Mouse (Mus musculus) MEL (cell line): ENCODE data around the gene Tnfaip6. TPM values are rescaled to one million over a fixed set of nuclear protein-coding genes. Genes with fewer than 3 reads are reported as not detected.

Experiments
- DNase-seq: peaks from one replicate; pipeline ENCODE4 v3.0.0; 2011; ENCODE audit warnings: low read depth, low spot score
- H3K27ac ChIP-seq: 2 replicates; pipeline ENCODE4 v1.5.1; 2012; ENCODE audit warnings: low read depth, mild to moderate bottlenecking, control low read depth, low read length, moderate library complexity; ENCODE audit not compliant: control insufficient read depth
- H3K27me3 ChIP-seq, 2 experiments: fragments of 150-350 bp in 1 of 2; sonication (generic) in 1 of 2; 2 replicates each; pipeline ENCODE4 v1.6.1; 2012; ENCODE audit warnings: low read length in 2 of 2, mild to moderate bottlenecking in 2 of 2, improper control_type of control experiment in 1 of 2, moderate library complexity in 1 of 2; ENCODE audit not compliant: insufficient read depth in 2 of 2, control insufficient read depth in 1 of 2
- H3K36me3 ChIP-seq, 2 experiments: 2 replicates each; pipeline ENCODE4 v1.6.1; 2012 to 2014; ENCODE audit warnings: low read length in 2 of 2, improper control_type of control experiment in 1 of 2, inconsistent platforms in 1 of 2, mild to moderate bottlenecking in 1 of 2; ENCODE audit not compliant: insufficient read depth in 2 of 2, control insufficient read depth in 1 of 2
- H3K4me1 ChIP-seq, 2 experiments: fragments of 150-350 bp in 1 of 2; sonication (generic) in 1 of 2; 2 replicates each; pipeline ENCODE4 v1.6.1; 2012; ENCODE audit warnings: low read length in 2 of 2, improper control_type of control experiment in 1 of 2, mild to moderate bottlenecking in 1 of 2; ENCODE audit not compliant: insufficient read depth in 2 of 2, control insufficient read depth in 1 of 2
- H3K4me3 ChIP-seq, 2 experiments: fragments of 150-350 bp in 1 of 2; sonication (generic) in 1 of 2; 2 replicates each; pipeline ENCODE4 v1.5.1; 2012; ENCODE audit warnings: low read depth in 2 of 2, low read length in 2 of 2, mild to moderate bottlenecking in 2 of 2, moderate library complexity in 2 of 2, control low read depth in 1 of 2, improper control_type of control experiment in 1 of 2; ENCODE audit not compliant: control insufficient read depth in 1 of 2, insufficient read depth in 1 of 2
- H3K79me2 ChIP-seq: 2 replicates; pipeline ENCODE4 v1.6.1; 2012; ENCODE audit warnings: mild to moderate bottlenecking, low read length, moderate library complexity; ENCODE audit not compliant: control insufficient read depth, poor library complexity, insufficient read depth
- H3K9ac ChIP-seq: 2 replicates; pipeline ENCODE4 v1.6.1; 2012; ENCODE audit warnings: low read depth, mild to moderate bottlenecking, control low read depth, low read length, moderate library complexity; ENCODE audit not compliant: control insufficient read depth, poor library complexity, severe bottlenecking
- H3K9me3 ChIP-seq: fragments of 150-350 bp; sonication (generic); replicated peaks from 2 replicates; pipeline ENCODE4 v1.6.1; 2012; ENCODE audit warnings: mild to moderate bottlenecking, low read length, improper control_type of control experiment, moderate library complexity; ENCODE audit not compliant: insufficient read depth
- BHLHE40 ChIP-seq: IDR thresholded peaks from 2 replicates; pipeline ENCODE4 v1.6.1; 2012; ENCODE audit warnings: low read depth, mild to moderate bottlenecking, inconsistent platforms, low read length, improper control_type of control experiment, borderline replicate concordance
- CHD1 ChIP-seq: IDR thresholded peaks from 2 replicates; pipeline ENCODE4 v1.6.1; 2012; ENCODE audit warnings: low read depth, mild to moderate bottlenecking, inconsistent platforms, low read length, improper control_type of control experiment
- CHD2 ChIP-seq: IDR thresholded peaks from 2 replicates; pipeline ENCODE4 v1.6.1; 2011; ENCODE audit warnings: low read length, improper control_type of control experiment
- CTCF ChIP-seq, 3 experiments: IDR thresholded peaks in 2 of 3; conservative IDR thresholded peaks in 1 of 3; 2 replicates each; pipeline ENCODE4 v1.5.1; 2011 to 2012; ENCODE audit warnings: low read length in 3 of 3, low read depth in 2 of 3, mild to moderate bottlenecking in 2 of 3, improper control_type of control experiment in 1 of 3, inconsistent platforms in 1 of 3, mixed read lengths in 1 of 3, moderate library complexity in 1 of 3; ENCODE audit not compliant: control insufficient read depth in 1 of 3, insufficient read depth in 1 of 3, poor library complexity in 1 of 3, severe bottlenecking in 1 of 3
- ELF1 ChIP-seq: IDR thresholded peaks from 2 replicates; pipeline ENCODE4 v1.6.1; 2014; ENCODE audit warnings: low read depth, mild to moderate bottlenecking, inconsistent platforms, low read length, improper control_type of control experiment, moderate library complexity
- EP300 ChIP-seq, 2 experiments: IDR thresholded peaks; 2 replicates each; pipeline ENCODE4 v1.6.1; 2011; ENCODE audit warnings: improper control_type of control experiment in 2 of 2, low read length in 2 of 2, low read depth in 1 of 2, mild to moderate bottlenecking in 1 of 2
- GABPA ChIP-seq: IDR thresholded peaks from 2 replicates; pipeline ENCODE4 v1.6.1; 2012; ENCODE audit warnings: low read depth, mild to moderate bottlenecking, inconsistent platforms, low read length, improper control_type of control experiment, moderate library complexity
- GATA1 ChIP-seq: IDR thresholded peaks from 2 replicates; pipeline ENCODE4 v1.6.1; 2011; ENCODE audit warnings: low read depth, low read length, improper control_type of control experiment
- HCFC1 ChIP-seq: IDR thresholded peaks from 2 replicates; pipeline ENCODE4 v1.6.1; 2012; ENCODE audit warnings: low read depth, mild to moderate bottlenecking, inconsistent platforms, low read length, improper control_type of control experiment, moderate library complexity
- MAFK ChIP-seq: IDR thresholded peaks from 2 replicates; pipeline ENCODE4 v1.6.1; 2011; ENCODE audit warnings: low read depth, mild to moderate bottlenecking, low read length, improper control_type of control experiment, borderline replicate concordance
- MAX ChIP-seq: IDR thresholded peaks from 2 replicates; pipeline ENCODE4 v1.6.1; 2011; ENCODE audit warnings: low read length, improper control_type of control experiment
- MXI1 ChIP-seq: IDR thresholded peaks from 2 replicates; pipeline ENCODE4 v1.6.1; 2011; ENCODE audit warnings: mild to moderate bottlenecking, low read depth, low read length, improper control_type of control experiment
- MYB ChIP-seq: IDR thresholded peaks from 2 replicates; pipeline ENCODE4 v1.6.1; 2011; ENCODE audit warnings: mild to moderate bottlenecking, low read depth, low read length, improper control_type of control experiment
- MYC ChIP-seq: IDR thresholded peaks from 2 replicates; pipeline ENCODE4 v1.6.1; 2011; ENCODE audit warnings: low read depth, mild to moderate bottlenecking, low read length, improper control_type of control experiment, moderate library complexity
- NELFE ChIP-seq: IDR thresholded peaks from 2 replicates; pipeline ENCODE4 v1.6.1; 2011; ENCODE audit warnings: low read depth, low read length, improper control_type of control experiment
- NRF1 ChIP-seq: IDR thresholded peaks from 2 replicates; pipeline ENCODE4 v1.6.1; 2014; ENCODE audit warnings: low read depth, mild to moderate bottlenecking, inconsistent platforms, low read length, improper control_type of control experiment, moderate library complexity; ENCODE audit not compliant: poor library complexity, insufficient read depth, severe bottlenecking
- RCOR1 ChIP-seq: IDR thresholded peaks from 2 replicates; pipeline ENCODE4 v1.6.1; 2012; ENCODE audit warnings: low read depth, mild to moderate bottlenecking, inconsistent platforms, low read length, improper control_type of control experiment
- SIN3A ChIP-seq: IDR thresholded peaks from 2 replicates; pipeline ENCODE4 v1.6.1; 2012; ENCODE audit warnings: low read length, improper control_type of control experiment, inconsistent platforms
- SMC3 ChIP-seq: IDR thresholded peaks from 2 replicates; pipeline ENCODE4 v1.6.1; 2011; ENCODE audit warnings: low read depth, low read length, improper control_type of control experiment
- TAL1 ChIP-seq: IDR thresholded peaks from 2 replicates; pipeline ENCODE4 v1.6.1; 2012; ENCODE audit warnings: mild to moderate bottlenecking, inconsistent platforms, low read length, moderate library complexity, mixed read lengths
- TCF12 ChIP-seq: IDR thresholded peaks from 2 replicates; pipeline ENCODE4 v1.6.1; 2014; ENCODE audit warnings: low read depth, mild to moderate bottlenecking, inconsistent platforms, low read length, improper control_type of control experiment, moderate library complexity
- USF1 ChIP-seq: IDR thresholded peaks from 2 replicates; pipeline ENCODE4 v1.6.1; 2014; ENCODE audit warnings: low read depth, mild to moderate bottlenecking, inconsistent platforms, low read length, improper control_type of control experiment, moderate library complexity
- ZC3H11A ChIP-seq: IDR thresholded peaks from 2 replicates; pipeline ENCODE4 v1.6.1; 2012; ENCODE audit warnings: low read depth, mild to moderate bottlenecking, inconsistent platforms, low read length, improper control_type of control experiment
- ZKSCAN1 ChIP-seq: IDR thresholded peaks from 2 replicates; pipeline ENCODE4 v1.6.1; 2012; ENCODE audit warnings: low read depth, mild to moderate bottlenecking, inconsistent platforms, low read length, improper control_type of control experiment, moderate library complexity
- ZNF384 ChIP-seq: IDR thresholded peaks from 2 replicates; pipeline ENCODE4 v1.6.1; 2012; ENCODE audit warnings: low read depth, mild to moderate bottlenecking, inconsistent platforms, low read length, improper control_type of control experiment
- polyA plus RNA-seq, 2 experiments: library from polyadenylated mRNA; stranded (reverse) in 1 of 2; unstranded in 1 of 2; fragments of >175 nt in 1 of 2; fragments of >200 nt in 1 of 2; gene quantifications; 2 replicates each; pipeline versions ENCODE4 v1.2.1 to v1.2.4; 2012; ENCODE audit warnings: low replicate concordance in 2 of 2, low read depth in 1 of 2; ENCODE audit not compliant: insufficient read length in 2 of 2, insufficient read depth in 1 of 2, missing spikeins in 1 of 2
- total RNA-seq: library from RNA; depleted of rRNA; stranded (reverse); fragments of 300-350 nt; gene quantifications from 2 replicates; pipeline ENCODE4 v1.2.3, GENCODE M21; 2012

The Tnfaip6 gene
- total and polyA plus RNA-seq, 3 experiments, result not detected

- peaks cover 37% of the 10 kb centered on the region for H3K79me2 ChIP-seq
- peak overlapping the region; percentile 61 to 68 for H3K4me3 ChIP-seq
- H3K27me3 ChIP-seq, result peaks cover 1 to 5% of the 10 kb centered on the region in 2 experiments
- H3K4me1 ChIP-seq, result peaks cover 0 to 13% of the 10 kb centered on the region in 2 experiments; a peak in 3 of 4 replicates
- H3K9ac ChIP-seq, result peak overlapping the region; percentile 96
- peak overlapping the region; percentile 33 for H3K27ac ChIP-seq
- TF ChIP-seq USF1, result no peak
- no peak for TF ChIP-seq TAL1
- no peak for TF ChIP-seq CHD2
- peak; percentile 78 for TF ChIP-seq ZNF384
- TF ChIP-seq CHD1, result peak; percentile 83; the same call in 1 of the 2 replicates
- peak; percentile 32; the same call in 1 of the 2 replicates for TF ChIP-seq SIN3A
- peaks cover 15 to 34% of the 10 kb centered on the region in 2 experiments for H3K36me3 ChIP-seq
- H3K9me3 ChIP-seq, result no peaks in the 10 kb centered on the region
- peak; percentile 49 for DNase-seq
Measured at GRCm38 (mm10) chr2:52073141-52073904, 35.5 kb downstream of the Tnfaip6 start.

GRCm38 (mm10) chr2:52078666-52079065, 40.9 kb downstream of the Tnfaip6 start:
- Histone ChIP-seq H3K4me3 (no peak overlapping the region), H3K79me2 (peaks cover 29% of the 10 kb centered on the region), H3K9ac (no peak overlapping the region), H3K4me1 (peaks cover 0 to 10% of the 10 kb centered on the region in 2 experiments; a peak in 2 of 4 replicates), H3K36me3 (peaks cover 32 to 43% of the 10 kb centered on the region in 2 experiments), H3K9me3 (no peaks in the 10 kb centered on the region), H3K27ac (no peak overlapping the region), H3K27me3 (no peaks in the 10 kb centered on the region)
- TF ChIP-seq ZC3H11A (no peak), MYC (no peak), MXI1 (no peak), TCF12 (no peak), HCFC1 (no peak), CTCF (IDR thresholded peaks at IDR 0.05 in 2 of 3, conservative IDR thresholded peaks at IDR 0.05 in 1 of 3; ENCODE audit: control insufficient read depth in 1 of 3, insufficient read depth in 1 of 3, low read depth in 2 of 3, low read length in 3 of 3, poor library complexity in 1 of 3, severe bottlenecking in 1 of 3) (no peak), GATA1 (no peak), MYB (no peak), USF1 (no peak)
- no peak for DNase-seq

- Histone ChIP-seq H3K27me3 (no peaks in the 10 kb centered on the region), H3K79me2 (peaks cover 2% of the 10 kb centered on the region; the same call in 1 of the 2 replicates), H3K4me3 (no peak overlapping the region), H3K36me3 (peaks cover 2 to 63% of the 10 kb centered on the region in 2 experiments), H3K9ac (no peak overlapping the region), H3K9me3 (no peaks in the 10 kb centered on the region), H3K4me1 (no peaks in the 10 kb centered on the region), H3K27ac (no peak overlapping the region)
- TF ChIP-seq SIN3A, result no peak
- no peak for TF ChIP-seq ZKSCAN1
- TF ChIP-seq NRF1, result no peak
- TF ChIP-seq BHLHE40, result no peak
- no peak for TF ChIP-seq CHD1
- TF ChIP-seq ELF1, result no peak
- TF ChIP-seq GABPA, result no peak
- TF ChIP-seq TCF12, result no peak
- TF ChIP-seq RCOR1, result no peak
- no peak for TF ChIP-seq EP300 (IDR thresholded peaks at IDR 0.05; ENCODE audit: low read depth in 1 of 2, low read length in 2 of 2)
- TF ChIP-seq SMC3, result no peak
- no peak for TF ChIP-seq NELFE
- no peak for TF ChIP-seq CHD2
- no peak for TF ChIP-seq MAX
- no peak for TF ChIP-seq MYC
- TF ChIP-seq MAFK, result no peak
- no peak for TF ChIP-seq USF1
- no peak for DNase-seq
Measured at GRCm38 (mm10) chr2:52084013-52084412, 46.2 kb downstream of the Tnfaip6 start.
